Mouse (Mus musculus): ENCODE data around the gene 1110017D15Rik.

Gene 1110017D15Rik

DNA sequence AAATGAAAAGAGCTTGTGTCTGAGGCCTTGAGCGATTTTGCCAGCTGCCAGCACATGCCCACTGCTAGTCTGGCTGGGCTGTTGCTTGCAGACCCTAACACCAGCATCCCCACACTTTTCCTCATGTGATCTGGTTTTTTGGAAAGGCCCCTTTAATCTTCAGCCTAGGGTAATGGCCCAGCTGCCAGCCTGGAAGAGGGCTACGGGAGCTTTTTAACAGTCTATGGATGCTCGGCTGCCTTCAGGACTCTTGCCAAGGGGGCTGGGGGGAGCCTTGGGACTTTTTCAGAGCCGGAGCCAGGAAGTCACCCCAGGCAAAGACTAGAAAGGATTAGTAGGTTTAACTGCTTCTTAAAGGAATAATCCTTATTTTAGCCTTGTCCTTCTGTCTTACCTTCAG, 3.8 kb downstream of the 1110017D15Rik start:
- no peak for DNase-seq (ENCODE audit: inconsistent ontology term)

DNA sequence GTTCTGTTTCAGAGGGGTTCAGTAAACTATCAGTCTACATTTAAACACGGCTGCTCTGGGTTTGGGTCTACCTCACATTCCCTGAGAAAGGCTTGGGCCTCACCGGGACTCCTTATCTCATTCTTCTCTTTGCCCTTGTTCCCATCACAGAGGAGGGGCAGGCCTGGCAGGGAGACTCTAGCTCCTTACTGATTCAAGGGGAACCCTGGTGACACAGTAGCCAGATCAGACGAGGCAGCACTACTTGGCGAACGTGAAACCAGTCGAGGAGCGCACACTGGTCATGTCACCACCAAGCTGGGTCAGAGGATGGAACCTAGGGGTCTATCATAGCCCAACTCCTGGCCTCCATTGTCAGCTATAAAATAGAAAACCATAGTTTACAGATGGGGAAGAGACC, 9.1 kb downstream of the 1110017D15Rik start:
- DNase-seq (ENCODE audit: inconsistent ontology term) = no peak

DNA sequence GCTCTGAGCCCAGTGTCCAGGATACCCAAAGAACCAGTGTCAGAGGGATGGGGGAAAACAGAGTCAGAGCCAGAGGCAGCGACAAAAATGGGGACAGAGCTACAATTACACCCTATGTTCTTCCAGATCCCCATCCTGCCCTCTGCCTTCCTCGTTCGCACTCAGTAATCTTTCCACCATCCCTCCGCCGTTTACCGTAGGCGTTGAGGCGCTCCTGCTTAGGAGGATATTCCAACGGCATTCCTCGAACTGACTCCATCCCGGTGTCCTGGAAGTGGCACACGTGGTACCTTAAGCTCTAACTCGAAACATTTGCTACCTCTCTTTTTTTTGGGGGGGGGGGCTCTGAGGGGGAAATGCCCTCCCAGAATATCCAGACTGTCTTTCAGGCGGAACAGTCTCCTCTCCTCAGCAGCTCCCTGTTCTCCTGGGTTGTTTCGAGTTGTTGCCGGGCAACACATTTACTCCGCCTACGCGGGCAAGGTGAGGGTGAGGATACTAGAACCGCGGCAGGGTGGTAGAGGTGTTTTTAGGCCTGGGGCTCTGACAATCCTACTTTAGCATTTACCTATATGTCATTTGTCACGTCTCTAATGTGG, 9.7 kb downstream of the 1110017D15Rik start:
- DNase-seq (ENCODE audit: inconsistent ontology term) = no peak

DNA sequence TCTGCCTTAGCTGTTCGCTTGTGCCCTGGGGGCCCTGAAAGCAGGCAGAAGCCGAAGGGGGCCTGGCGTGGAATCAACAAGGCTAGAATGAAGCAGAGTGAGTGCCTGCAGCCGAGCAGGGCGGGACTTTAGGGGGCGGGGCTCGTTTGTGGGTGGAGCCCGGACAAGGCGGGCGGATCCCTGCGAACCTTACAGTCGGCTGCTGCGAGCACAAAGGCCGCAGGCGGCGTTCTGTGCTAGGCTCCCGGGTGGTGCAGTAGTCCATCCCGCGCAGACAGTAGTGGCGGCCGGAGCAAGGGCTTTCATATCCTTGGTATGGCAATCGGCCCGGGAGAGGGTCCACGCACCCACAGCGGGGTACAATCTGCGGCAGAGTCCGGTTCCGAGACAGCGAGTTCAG, 10.2 kb downstream of the 1110017D15Rik start:
- DNase-seq (ENCODE audit: inconsistent ontology term) = peak; percentile 83

DNA sequence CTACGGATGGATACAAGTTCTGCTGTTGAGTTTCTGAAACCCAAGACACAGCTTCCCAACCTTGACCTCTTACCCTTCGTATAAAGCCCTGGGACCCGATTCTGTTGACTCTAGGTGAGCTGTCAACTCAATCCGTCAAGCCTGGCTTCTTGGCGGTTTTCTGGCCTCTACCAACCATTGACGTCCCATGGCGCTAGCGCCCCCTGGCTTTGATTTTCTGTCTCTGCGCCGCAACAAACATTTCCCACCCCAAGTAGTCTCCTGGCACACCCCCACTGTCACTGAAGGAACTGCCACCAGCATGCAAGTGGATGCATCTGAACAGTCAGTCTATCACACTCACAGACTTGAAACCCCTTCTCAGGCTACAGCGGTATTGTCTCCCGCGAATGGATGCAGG, 11.0 kb downstream of the 1110017D15Rik start:
- no peak for DNase-seq (ENCODE audit: inconsistent ontology term)

DNA sequence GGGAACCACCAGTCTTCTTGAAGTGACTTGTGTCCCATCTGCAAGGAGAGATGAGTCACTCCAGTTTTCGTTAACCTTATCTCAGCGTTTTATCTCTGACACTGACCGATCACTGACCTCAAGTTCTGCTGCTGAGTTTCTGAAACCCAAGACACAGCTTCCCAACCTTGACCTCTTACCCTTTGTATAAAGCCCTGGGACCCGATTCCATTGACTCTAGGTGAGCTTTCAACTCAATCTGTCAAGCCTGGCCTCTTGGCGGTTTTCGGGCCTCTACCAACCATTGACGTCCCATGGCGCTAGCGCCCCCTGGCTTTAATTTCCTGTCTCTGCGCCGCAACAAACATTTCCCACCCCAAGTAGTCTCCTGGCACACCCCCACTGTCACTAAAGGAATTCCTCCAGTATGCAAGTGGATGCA, 12.0 kb downstream of the 1110017D15Rik start:
- DNase-seq (ENCODE audit: inconsistent ontology term) = no peak

DNA sequence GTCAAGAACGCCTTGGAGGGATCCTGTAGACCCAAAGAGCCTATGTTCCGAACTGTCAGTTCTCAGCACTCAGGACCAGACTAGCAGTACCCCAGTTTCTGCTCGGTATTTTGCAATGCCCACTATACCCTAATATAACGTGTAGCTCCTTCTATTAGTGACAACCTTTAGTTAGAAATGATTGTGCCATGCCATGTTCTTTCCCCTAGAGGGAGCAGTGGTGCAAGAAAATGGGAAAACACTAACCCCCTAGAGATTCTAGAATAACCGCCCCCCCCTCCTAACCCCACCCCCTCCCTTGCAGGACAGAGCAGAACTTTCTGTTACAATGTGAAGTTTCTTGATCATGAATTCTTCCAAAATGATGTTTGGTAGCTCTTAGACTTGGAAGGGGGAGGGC, 12.8 kb downstream of the 1110017D15Rik start:
- no peak for DNase-seq (ENCODE audit: inconsistent ontology term)

DNA sequence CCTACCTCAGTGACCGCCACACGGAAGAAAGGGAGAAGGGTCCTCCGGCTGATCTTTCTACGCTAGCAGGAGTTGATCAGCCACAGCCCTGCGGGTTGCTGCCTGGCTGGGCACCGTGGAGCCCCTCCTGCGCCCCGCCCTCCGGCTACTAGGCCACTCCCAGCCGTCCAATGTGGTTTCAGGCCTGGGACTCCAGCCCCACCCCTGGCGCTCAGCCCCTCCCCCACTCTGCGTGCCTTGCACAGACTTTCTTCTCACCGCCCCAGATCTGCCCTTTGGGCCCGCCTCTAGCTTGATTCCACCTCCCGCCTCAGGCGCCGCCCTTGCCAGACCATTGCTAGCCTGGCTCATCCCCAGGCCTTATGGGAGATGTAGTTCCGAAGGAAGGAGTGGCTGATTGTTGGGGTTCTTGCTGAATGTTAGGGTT, 14.1 kb downstream of the 1110017D15Rik start, which contains the start of gene AI464131:
Gene AI464131 (minus strand): TSS at position 91 of the 427 bp plus-strand sequence.
- DNase-seq (ENCODE audit: inconsistent ontology term) = peak; percentile 100

DNA sequence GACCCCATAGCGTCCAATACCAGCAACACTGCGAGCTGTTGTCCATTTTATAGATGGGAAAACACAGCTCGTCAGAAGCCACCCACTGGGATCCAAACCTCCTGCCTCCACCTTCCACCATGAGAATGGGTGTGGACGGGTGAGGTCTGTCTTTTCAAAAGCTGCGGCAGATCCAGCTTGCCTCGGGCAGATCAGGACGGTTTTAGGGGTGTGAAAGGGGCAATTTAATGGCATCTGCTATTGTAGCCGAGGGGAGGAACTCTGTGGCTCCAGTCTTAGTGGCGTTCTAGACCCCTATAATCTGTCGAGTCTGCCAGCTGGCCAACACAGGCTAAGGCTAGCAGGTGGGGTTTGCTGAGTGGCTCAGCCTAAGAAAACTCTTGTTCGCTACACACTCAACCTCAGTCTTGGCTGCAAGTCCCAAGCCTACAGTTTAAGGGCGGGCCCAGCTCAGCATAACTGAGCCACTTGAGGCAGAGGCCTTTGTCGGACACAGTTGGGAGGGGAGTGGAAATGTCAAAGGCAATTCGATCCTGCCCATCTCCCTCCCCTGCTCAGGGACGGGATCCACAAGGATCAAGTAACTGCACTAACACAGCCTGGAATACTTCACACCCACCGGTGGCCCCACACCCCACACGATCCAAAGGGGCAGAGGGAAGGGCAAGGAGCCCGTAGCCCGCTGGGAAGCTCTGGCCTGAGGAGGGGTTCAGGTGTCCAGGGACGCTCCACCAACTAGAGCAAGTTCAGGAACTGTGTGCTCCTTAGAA, 14.8 kb downstream of the 1110017D15Rik start:
- no peak for DNase-seq (ENCODE audit: inconsistent ontology term)

DNA sequence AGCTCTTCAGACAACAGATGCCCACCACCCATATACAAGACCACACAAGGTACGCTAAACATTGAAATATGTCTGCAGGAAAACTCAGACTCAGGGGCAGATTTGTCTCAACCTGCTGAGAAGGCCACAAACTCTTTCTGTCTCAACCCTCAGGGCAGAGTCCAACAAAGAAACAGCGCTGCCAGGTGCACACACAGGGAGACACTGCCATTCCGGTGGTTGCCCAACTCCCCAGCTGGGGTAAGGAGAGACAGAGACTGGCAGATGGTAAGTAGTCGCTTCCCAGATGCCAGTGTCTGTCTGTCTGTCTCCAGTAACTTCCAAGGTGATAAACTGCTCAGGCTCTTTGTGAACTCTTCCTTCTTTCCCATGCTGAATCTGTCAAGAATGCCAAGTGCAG, 16.3 kb downstream of the 1110017D15Rik start:
- DNase-seq (ENCODE audit: inconsistent ontology term) = no peak

DNA sequence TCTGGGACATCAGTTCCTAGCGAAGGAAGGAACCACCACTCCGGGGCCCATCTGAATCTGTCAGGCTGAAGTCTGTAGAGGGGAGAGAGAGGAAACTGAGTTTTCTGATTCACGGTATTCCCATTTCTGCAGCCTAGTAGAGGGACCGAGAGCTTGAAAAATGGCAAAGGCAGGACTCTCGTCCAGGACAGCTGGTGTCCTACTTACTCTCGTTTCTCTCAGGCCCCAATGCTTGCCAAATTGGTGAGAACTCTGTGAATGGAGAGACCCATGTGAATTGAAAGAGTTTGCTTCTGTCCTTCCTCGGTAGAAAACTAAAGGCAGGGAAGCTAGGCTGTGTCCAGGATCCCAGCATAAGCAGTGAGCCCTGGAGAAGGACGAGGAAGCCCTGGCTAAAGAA, 17.5 kb downstream of the 1110017D15Rik start:
- no peak for DNase-seq (ENCODE audit: inconsistent ontology term)

DNA sequence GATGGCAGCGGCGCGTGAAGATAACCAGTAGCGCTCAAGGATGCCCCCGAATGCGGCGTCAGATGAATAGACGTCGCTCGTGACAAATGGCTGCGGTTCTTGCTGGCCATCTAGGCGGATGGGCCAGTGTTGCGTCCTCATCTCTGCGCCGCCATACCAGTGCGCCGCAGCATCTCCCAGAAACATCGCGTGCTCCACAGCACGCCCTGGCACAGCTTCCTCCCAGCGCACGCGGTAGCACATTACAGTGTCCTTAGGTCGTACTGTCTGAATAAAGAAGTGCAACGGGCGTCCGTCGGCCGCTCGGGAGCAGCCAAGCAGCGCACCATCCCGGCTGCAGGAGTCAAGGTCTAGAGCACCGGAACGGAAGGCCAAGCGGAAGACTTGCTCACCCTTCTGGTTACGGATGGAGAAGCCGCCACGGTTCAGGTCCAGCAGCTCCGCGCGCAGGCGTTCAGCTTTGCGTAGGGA, 18.2 kb downstream of the 1110017D15Rik start:
- no peak for DNase-seq (ENCODE audit: inconsistent ontology term)

DNA sequence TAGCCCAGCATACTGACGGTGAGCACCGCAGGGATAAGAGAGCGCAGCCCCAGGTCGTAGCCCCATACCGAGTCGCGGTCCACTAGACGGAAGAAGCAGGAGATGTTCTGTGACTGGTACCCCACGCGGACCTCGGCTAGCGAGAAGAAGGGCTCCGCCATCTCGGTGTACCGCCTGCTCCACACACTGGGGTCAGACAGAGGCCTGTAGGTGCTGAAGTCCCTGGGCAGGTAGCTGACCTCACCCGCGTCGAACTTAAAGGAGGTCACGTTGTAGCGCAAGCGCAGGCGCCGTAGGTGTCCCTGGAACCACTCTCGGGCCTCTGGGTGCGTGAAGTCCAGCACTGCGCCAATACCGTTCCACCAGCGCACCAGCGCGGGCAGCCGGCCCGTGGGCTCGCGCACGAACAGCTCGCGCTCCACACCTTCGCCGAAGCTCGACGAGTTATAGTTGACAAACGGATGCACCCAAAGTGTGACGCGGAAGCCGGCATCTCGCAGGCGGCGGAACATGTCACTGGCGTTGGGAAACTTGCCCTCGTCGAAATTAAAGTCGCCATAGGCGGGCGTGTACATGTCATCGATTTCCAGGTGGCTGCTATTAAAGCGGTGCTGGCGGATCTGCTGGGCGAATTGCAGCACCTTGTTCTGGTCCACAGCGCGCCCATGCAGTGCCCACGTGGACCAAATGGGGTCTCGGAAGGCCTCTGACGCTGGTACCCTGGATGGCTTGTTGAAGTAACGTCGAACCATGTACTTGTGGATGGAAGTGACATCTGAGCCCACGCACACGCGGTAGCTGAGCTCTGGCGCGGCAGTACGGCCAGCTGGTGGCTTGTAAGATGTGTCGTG, 18.9 kb downstream of the 1110017D15Rik start:
- no peak for DNase-seq (ENCODE audit: inconsistent ontology term)

DNA sequence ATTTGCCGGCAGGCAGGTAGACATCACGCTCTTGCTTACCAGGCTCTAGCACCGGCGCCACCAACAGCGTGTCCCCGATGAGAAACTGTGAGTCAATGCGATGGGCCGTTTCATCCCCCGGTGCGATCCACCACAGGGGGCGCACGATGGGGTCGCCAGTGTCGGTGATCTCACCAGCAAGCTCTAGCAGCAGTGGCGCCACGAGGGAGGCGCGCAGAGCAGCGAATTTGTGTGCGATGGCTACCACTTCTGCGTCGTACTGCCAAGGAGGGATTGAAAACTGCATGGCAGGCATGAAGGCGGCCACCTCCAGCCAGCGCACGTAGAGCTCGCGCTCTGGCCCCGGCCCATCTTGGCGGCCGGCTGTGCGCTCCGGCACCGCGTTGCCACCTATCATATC, 19.6 kb downstream of the 1110017D15Rik start:
- peak; percentile 17 for DNase-seq (ENCODE audit: inconsistent ontology term)

DNA sequence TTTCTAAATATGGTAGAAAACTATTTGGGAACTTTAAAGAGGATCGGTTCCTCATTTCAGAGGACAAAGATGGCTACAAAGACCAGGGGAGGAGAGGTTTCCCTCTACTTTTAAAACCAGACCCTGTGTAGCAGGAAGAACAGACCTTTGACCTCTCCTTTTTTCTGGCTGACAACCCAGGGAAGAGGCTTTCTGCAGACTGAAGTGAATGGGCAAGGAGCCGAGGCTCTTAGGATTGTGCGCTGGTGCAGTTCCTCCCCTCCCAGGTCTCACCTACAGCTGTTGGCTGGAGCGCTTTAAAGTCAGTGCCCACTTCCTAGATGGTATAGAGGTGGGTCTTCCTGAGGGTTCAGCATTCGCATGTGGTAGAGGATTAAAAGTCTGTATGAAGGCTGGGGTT, 20.1 kb downstream of the 1110017D15Rik start:
- DNase-seq (ENCODE audit: inconsistent ontology term) = no peak

DNA sequence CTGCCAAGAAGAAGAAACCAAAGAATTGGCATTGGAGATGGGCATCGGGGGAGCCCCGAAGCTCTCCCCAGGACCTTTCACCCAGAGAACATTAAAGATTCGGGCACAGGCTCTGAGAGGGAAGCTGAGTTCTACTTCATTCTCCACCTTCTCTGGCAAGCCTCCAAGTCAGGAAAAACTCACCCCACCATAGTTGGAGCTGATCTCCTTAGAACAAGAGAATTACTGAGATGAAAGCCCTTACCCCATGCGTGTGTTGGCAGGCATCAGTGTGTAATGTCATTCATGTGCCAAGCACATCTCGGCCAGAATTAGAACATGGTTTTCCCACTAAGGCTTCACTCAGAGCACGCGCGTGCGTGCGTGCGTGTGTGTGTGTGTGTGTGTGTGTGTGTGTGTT, 21.3 kb downstream of the 1110017D15Rik start:
- DNase-seq (ENCODE audit: inconsistent ontology term) = peak; percentile 23

DNA sequence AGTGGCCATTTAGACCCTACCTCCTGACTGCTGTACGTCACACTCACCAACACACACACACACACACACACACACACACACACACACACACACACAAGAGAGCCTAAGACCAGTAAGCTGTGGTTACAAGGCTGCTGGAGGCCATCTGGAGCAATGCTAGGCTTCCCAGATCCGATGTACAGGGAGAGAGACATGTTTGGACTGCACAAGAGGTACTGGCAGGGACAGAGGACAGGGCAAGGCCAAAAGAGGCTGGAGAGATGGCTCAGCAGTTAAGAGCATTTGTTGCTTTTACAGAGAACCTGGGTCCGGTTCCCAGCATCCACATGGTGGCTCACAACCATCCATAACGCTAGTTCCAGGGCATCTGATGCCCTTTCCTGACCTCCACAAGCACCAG, 22.1 kb downstream of the 1110017D15Rik start:
- no peak for DNase-seq (ENCODE audit: inconsistent ontology term)

DNA sequence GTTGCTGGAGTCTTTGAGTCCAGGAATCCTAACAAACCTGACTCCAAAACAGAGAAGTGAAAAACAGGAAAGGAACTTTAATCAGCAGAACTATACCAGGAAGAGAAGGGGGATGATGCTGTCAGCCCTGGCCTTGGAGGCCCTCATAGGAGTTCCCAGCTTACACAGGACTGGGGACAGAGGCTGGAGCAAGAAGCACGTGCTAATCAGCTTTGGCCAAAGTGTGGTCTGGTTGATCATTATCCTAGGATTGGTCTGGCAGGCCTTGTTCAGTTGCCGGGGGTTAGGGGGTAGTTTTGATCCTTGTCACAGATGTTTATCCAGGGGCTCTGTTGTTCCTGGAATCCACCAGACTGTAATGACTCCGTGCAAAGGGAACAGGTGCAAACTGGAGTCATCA, 22.8 kb downstream of the 1110017D15Rik start:
- no peak for DNase-seq (ENCODE audit: inconsistent ontology term)

DNA sequence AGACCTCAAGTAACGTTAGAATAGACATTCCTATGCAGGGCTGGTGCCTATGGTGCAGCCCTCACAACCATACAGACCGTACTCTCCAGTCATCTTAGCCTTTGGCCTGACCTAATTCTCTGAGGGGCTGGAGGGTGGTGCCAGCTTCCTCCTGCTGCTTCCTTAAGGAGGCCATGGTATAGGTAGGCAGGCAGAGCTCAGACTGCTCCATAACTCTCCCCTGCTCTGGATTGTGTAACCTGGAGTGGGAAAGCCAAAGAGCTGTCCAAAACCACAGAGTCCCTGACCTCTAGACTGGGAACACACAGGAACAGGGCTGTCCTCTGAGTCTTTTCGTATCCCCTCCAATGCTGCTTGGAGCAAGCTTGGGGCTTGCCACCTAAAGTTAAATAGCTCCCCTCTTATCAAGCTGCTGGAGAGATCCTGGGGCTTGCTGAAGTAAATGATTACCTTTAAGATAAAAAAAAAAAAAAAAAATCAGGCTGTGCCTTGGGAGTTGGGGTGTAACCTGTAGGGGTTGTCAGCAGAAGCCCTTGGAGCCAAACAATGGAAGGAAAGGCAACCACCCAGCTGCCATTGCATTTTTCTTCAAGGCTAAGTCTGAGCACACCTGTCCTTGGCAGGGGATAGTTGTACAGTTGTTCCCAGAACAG, 23.5 kb downstream of the 1110017D15Rik start:
- DNase-seq (ENCODE audit: inconsistent ontology term) = no peak

DNA sequence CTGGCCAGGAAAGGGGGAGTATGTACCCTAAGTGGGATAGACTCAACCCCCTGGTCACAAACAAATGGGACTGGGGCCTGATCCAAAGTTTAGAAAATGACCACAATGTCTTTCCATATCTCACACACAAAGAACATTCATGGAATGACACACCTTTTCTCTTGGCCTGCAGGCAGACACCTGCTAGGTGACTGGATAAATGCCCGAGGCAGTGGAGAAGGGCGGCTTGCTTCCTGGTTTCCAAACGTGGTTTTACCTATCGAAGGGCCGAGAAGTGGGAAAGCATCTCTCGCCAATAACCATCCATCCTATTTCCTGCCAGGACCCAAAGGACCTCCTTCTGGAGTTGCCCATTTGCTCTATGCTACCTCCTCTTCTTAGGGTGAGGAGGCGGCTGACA, 24.2 kb downstream of the 1110017D15Rik start:
- no peak for DNase-seq (ENCODE audit: inconsistent ontology term)

DNA sequence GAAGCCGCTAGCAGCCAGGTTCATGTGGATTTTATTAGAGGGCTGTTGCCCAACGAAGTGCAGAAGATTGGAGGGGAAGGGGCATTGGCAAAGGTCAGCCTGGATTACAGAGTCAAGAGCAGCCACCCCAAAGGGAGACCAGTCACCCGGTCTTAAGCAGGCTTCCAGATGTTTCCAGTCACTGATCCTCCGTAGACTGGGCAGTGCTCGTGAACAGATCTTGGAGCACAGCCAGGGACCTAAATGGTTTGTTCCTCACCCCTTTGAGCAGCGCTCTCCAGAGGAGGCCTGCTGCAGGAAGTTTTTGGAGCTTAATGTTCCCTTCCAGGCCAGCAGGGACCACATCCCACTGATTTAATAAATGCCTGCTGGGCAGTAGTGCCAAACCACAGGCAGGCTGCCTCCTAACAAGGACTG, 35.5 kb downstream of the 1110017D15Rik start:
- DNase-seq (ENCODE audit: inconsistent ontology term) = peak; percentile 29

DNA sequence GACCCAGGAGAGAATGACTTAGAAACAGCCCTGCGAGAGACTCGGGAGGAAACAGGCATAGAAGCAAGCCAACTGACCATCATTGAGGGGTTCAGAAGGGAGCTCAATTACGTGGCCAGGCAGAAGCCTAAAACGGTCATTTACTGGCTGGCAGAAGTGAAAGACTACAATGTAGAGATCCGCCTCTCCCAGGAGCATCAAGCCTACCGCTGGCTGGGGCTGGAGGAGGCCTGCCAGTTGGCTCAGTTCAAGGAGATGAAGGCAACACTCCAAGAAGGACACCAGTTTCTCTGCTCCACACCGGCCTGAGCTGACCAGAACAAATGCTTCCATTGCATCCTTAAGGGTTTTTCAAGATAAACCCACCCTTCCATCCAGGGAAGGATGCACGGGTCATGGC, 36.9 kb downstream of the 1110017D15Rik start:
- DNase-seq (ENCODE audit: inconsistent ontology term) = no peak

Measured in Muller cell, postnatal 12 days (primary cell).